8 mouse cellular contexts compared by ENCODE assay signal in the genomic region with DNA sequence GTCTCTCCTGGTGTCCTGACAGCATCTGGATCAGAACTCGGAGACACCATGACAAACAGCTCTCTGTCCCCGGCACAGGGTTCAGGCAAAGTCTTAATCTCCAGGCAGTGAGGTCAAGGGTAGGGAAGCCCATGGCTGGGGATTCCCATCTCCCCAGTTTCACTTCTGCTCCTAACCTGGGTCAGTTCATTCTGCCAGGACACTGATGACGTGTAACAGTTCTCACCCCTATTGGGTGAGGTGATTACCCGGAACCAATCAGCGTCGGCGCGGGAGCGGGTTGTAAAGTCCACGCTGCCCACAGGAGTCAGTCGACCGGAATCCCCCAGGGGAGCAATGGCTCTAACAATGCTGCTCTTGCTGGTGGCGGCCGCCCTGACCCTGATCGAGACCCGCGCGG. TPM values are rescaled to one million over a fixed set of nuclear protein-coding genes. Genes with fewer than 3 reads are reported as not detected.
DNase-seq lines count a peak whose midpoint lies in the region; ATAC-seq and TF ChIP-seq lines count a peak whose summit lies in the region.
"Not testable (repeated sequence)": the region's sequence is repeated elsewhere in the genome, so short reads cannot be mapped to it uniquely, and the experiment has no call there.

A gene (plus strand): TSS at position 271 of the 400 bp plus-strand sequence.

- H3K27me3 ChIP-seq in hindbrain, embryonic 11.5 days (ENCODE audit: control insufficient read depth, insufficient read depth, low read length); neural tube, embryonic 13.5 days: not testable (repeated sequence)
- peaks cover 10% of the 10 kb centered on the region; the same call in 1 of the 2 replicates for H3K27me3 ChIP-seq in stomach, embryonic 16.5 days (ENCODE audit: control insufficient read depth, insufficient read depth, low read length)

- H3K27ac ChIP-seq in ES-E14 (ENCODE audit: insufficient read depth, low read depth, low read length, poor library complexity, severe bottlenecking); hindbrain, embryonic 11.5 days (ENCODE audit: low read depth, low read length); neural tube, embryonic 13.5 days (replicated peaks); stomach, embryonic 16.5 days (ENCODE audit: low read length): not testable (repeated sequence)

- peak within 1 kb of the TSS; percentile 61 to 62 for H3K4me3 ChIP-seq in ES-E14 (ENCODE audit: insufficient read depth in 1 of 2, low read depth in 1 of 2, low read length in 2 of 2, poor library complexity in 1 of 2, severe bottlenecking in 1 of 2)
- H3K4me3 ChIP-seq in hindbrain, embryonic 11.5 days (ENCODE audit: low read depth, low read length) = peak within 1 kb of the TSS; percentile 47
- peak within 1 kb of the TSS; percentile 47 for H3K4me3 ChIP-seq in neural tube, embryonic 13.5 days
- peak within 1 kb of the TSS; percentile 49 for H3K4me3 ChIP-seq in stomach, embryonic 16.5 days (replicated peaks; ENCODE audit: low read length)

- in situ Hi-C loops in ES-E14 (cut with MboI; ENCODE audit: low sequenced_read_pairs in 2 of 2, unreplicated experiment in 2 of 2) = not testable (repeated sequence)

- H3K4me2 ChIP-seq in hindbrain, embryonic 11.5 days (replicated peaks; ENCODE audit: low read depth, low read length) = peak within 1 kb of the TSS; percentile 96
- peak within 1 kb of the TSS; percentile 79 for H3K4me2 ChIP-seq in neural tube, embryonic 13.5 days
- H3K4me2 ChIP-seq in stomach, embryonic 16.5 days (ENCODE audit: low read depth, low read length) = peak within 1 kb of the TSS; percentile 92

- WGBS in hindbrain, embryonic 11.5 days = 2% methylated on average over 18 of the region's 18 CpGs
- 2% methylated on average over 18 of the region's 18 CpGs for WGBS in neural tube, embryonic 13.5 days
- WGBS in stomach, embryonic 16.5 days = 2% methylated on average over 18 of the region's 18 CpGs

- not testable (repeated sequence) for H3K9me3 ChIP-seq in ES-E14 (ENCODE audit: control insufficient read depth, insufficient read depth, low read depth, low read length); hindbrain, embryonic 11.5 days (ENCODE audit: control insufficient read depth, low read length); neural tube, embryonic 13.5 days; stomach, embryonic 16.5 days (replicated peaks; ENCODE audit: control insufficient read depth, low read length)

- peak within 1 kb of the TSS; percentile 55 for H3K9ac ChIP-seq in ES-E14 (ENCODE audit: insufficient read depth, low read depth, low read length, poor library complexity, severe bottlenecking)
- peak within 1 kb of the TSS; percentile 68 for H3K9ac ChIP-seq in hindbrain, embryonic 11.5 days (ENCODE audit: low read depth, low read length)
- peak within 1 kb of the TSS; percentile 74 for H3K9ac ChIP-seq in neural tube, embryonic 13.5 days
- H3K9ac ChIP-seq in stomach, embryonic 16.5 days (ENCODE audit: low read length) = peak within 1 kb of the TSS; percentile 73

- H3K4me1 ChIP-seq in ES-E14 (ENCODE audit: control insufficient read depth in 2 of 2, insufficient read depth in 2 of 2, low read length in 2 of 2, poor library complexity in 1 of 2); hindbrain, embryonic 11.5 days (replicated peaks; ENCODE audit: control insufficient read depth, insufficient read depth, low read length); neural tube, embryonic 13.5 days (replicated peaks); stomach, embryonic 16.5 days (ENCODE audit: control insufficient read depth, insufficient read depth, low read length): not testable (repeated sequence)

- peak; percentile 52 for DNase-seq in ES-E14 (ENCODE audit: low read depth, low spot score)
- peak; percentile 84 to 87 for DNase-seq in cerebellum, postnatal 14 days
- DNase-seq in frontal cortex, postnatal 36 days (ENCODE audit: low spot score in 2 of 2) = peak; percentile 40 to 67
- DNase-seq in hindbrain, embryonic 11.5 days (ENCODE audit: low spot score) = peak; percentile 84
- peak; percentile 54 to 64 for DNase-seq in layer of hippocampus, adult 8-10 months (ENCODE audit: low spot score in 2 of 2)
- DNase-seq in lung, adult 18-20 months = peak; percentile 91 to 94

- not testable (repeated sequence) for H3K36me3 ChIP-seq in ES-E14 (ENCODE audit: control insufficient read depth, insufficient read depth, low read length, poor library complexity, severe bottlenecking); hindbrain, embryonic 11.5 days (ENCODE audit: control insufficient read depth, insufficient read depth, low read length); neural tube, embryonic 13.5 days; stomach, embryonic 16.5 days (ENCODE audit: control insufficient read depth, insufficient read depth, low read length)

- peak; percentile 94 for ATAC-seq in hindbrain, embryonic 11.5 days (ENCODE audit: low FRiP score)
- peak; percentile 92 for ATAC-seq in neural tube, embryonic 13.5 days (ENCODE audit: low read depth)
- peak; percentile 91 for ATAC-seq in stomach, embryonic 16.5 days (ENCODE audit: insufficient read depth, low FRiP score)

TF ChIP-seq in ES-E14, 5 proteins besides CTCF, POLR2A, EP300 and RAD21:
- TF ChIP-seq CHD2 (IDR thresholded peaks at IDR 0.05; ENCODE audit: low read depth, low read length) = peak; percentile 91

RNA-seq across cellular contexts. Expression of the gene that starts here (rescaled TPM):
- total RNA-seq in ES-E14 (2012; rRNA removed) = 2.1 and 4.8 TPM in 2 replicates
- 7.0 and 8.7 TPM in 2 replicates for polyA plus RNA-seq in hindbrain, embryonic 11.5 days (2014; fragmentation: Nextera tagmentation; extraction: Ambion mirVana)
- total RNA-seq in layer of hippocampus, adult 8-10 months (2022) = 1 to 10 TPM in 2 of 4 experiments, under 1 TPM in 2; 0.41 to 3.2 (median 1.5) TPM
- 3.4 and 4.0 TPM in 2 replicates for polyA plus RNA-seq in neural tube, embryonic 13.5 days (2015; fragmentation: Nextera tagmentation; extraction: Ambion mirVana)
- 3.6 and 4.2 TPM in 2 replicates for polyA plus RNA-seq in stomach, embryonic 16.5 days (2015; fragmentation: Nextera tagmentation; extraction: Ambion mirVana)
